ENCODE assay signal across 8 mouse cellular contexts in genomic region chr1:89191127-89191740, GRCm38 (mm10).
A peak's percentile ranks its signal among the peaks of the same experiment; 100 is the strongest.
DNase-seq lines count a peak whose midpoint lies in the region; ATAC-seq and TF ChIP-seq lines count a peak whose summit lies in the region.

No protein-coding gene starts in this region.

- H3K9ac ChIP-seq in embryonic facial prominence, embryonic 15.5 days, result no peak overlapping the region
- no peak overlapping the region for H3K9ac ChIP-seq in heart, postnatal 0 days (replicated peaks; ENCODE audit: low read depth, low read length)

- H3K4me1 ChIP-seq in bone marrow, adult 2 months (ENCODE audit: control insufficient read depth, insufficient read depth, low read length), result no peaks in the 10 kb centered on the region
- H3K4me1 ChIP-seq in embryonic facial prominence, embryonic 15.5 days, result peaks cover 16% of the 10 kb centered on the region
- peaks cover 12% of the 10 kb centered on the region; the same call in 1 of the 2 replicates for H3K4me1 ChIP-seq in heart, postnatal 0 days (ENCODE audit: control insufficient read depth, insufficient read depth)

- TF ChIP-seq POLR2A in bone marrow, adult 2 months (IDR thresholded peaks at IDR 0.05; ENCODE audit: borderline replicate concordance, control insufficient read depth, low read depth, low read length), result no peak

- peak; percentile 56 for DNase-seq in CD4-positive, CD25-positive, alpha-beta regulatory T cell, adult 2 months (ENCODE audit: low read depth, low spot score)
- peak; percentile 86 for DNase-seq in heart, postnatal 0 days (ENCODE audit: low spot score)
- DNase-seq in kidney, postnatal 36 days, result peak; percentile 86 to 90
- peak; percentile 87 to 90 for DNase-seq in lung, postnatal 4 days
- DNase-seq in testis, postnatal 10 days (ENCODE audit: low spot score), result peak; percentile 90

- 0 out of 2 replicates have a peak overlapping the region, but pooled peaks have one; percentile 2 for H3K4me2 ChIP-seq in embryonic facial prominence, embryonic 15.5 days (replicated peaks)
- peak overlapping the region; percentile 1; the same call in 1 of the 2 replicates for H3K4me2 ChIP-seq in heart, postnatal 0 days (ENCODE audit: low read depth, low read length)

- no peak overlapping the region for H3K27ac ChIP-seq in bone marrow, adult 2 months (ENCODE audit: control insufficient read depth, insufficient read depth, low read depth, low read length, poor library complexity)
- H3K27ac ChIP-seq in embryonic facial prominence, embryonic 15.5 days (replicated peaks), result no peak overlapping the region
- peak overlapping the region; percentile 79 for H3K27ac ChIP-seq in heart, postnatal 0 days (ENCODE audit: low read depth)

- no peaks in the 10 kb centered on the region; the same call in 1 of the 2 replicates for H3K27me3 ChIP-seq in embryonic facial prominence, embryonic 15.5 days
- H3K27me3 ChIP-seq in heart, postnatal 0 days (ENCODE audit: control insufficient read depth, insufficient read depth, low read length), result no peaks in the 10 kb centered on the region

- TF ChIP-seq CTCF in bone marrow, adult 2 months (IDR thresholded peaks at IDR 0.05; ENCODE audit: control insufficient read depth, insufficient read depth, low read length), result peak; percentile 43
- TF ChIP-seq CTCF in heart, postnatal 0 days (IDR thresholded peaks at IDR 0.05; ENCODE audit: low read depth), result peak; percentile 84

- WGBS in bone marrow, adult 2 months, result 34% methylated on average over 11 of the region's 11 CpGs
- WGBS in embryonic facial prominence, embryonic 15.5 days, result 13% methylated on average over 11 of the region's 11 CpGs
- WGBS in heart, postnatal 0 days, result 4% methylated on average over 11 of the region's 11 CpGs

- no peaks in the 10 kb centered on the region for H3K36me3 ChIP-seq in embryonic facial prominence, embryonic 15.5 days
- H3K36me3 ChIP-seq in heart, postnatal 0 days (replicated peaks; ENCODE audit: control insufficient read depth, insufficient read depth, low read length), result no peaks in the 10 kb centered on the region

- no peak for TF ChIP-seq EP300 in heart, postnatal 0 days (IDR thresholded peaks at IDR 0.05; ENCODE audit: low read depth)

- no peaks in the 10 kb centered on the region for H3K9me3 ChIP-seq in embryonic facial prominence, embryonic 15.5 days (replicated peaks)
- no peaks in the 10 kb centered on the region for H3K9me3 ChIP-seq in heart, postnatal 0 days (replicated peaks; ENCODE audit: control insufficient read depth, low read length)

- H3K4me3 ChIP-seq in bone marrow, adult 2 months (replicated peaks; ENCODE audit: control insufficient read depth, low read depth, low read length), result no peak overlapping the region
- H3K4me3 ChIP-seq in embryonic facial prominence, embryonic 15.5 days (replicated peaks), result no peak overlapping the region
- H3K4me3 ChIP-seq in heart, postnatal 0 days (ENCODE audit: low read depth, low read length), result no peak overlapping the region

- no peak for ATAC-seq in CD4-positive, CD25-positive, alpha-beta regulatory T cell, adult 4 months
- no peak; the same call in 1 of the 2 replicates for ATAC-seq in embryonic facial prominence, embryonic 15.5 days (ENCODE audit: insufficient number of reproducible peaks, low FRiP score, low TSS enrichment, low read depth)
- ATAC-seq in heart, postnatal 0 days (ENCODE audit: insufficient read depth, low read depth), result peak; percentile 59; the same call in 1 of the 2 replicates
